Mouse (Mus musculus) ovary, postnatal 14 days (tissue): ENCODE measurements around the gene S100a3.

Experiments
- DNase-seq: peaks from one replicate; pipeline ENCODE4 v3.0.0; 2022; ENCODE audit warnings: low spot score

S100a3 gene

DNA sequence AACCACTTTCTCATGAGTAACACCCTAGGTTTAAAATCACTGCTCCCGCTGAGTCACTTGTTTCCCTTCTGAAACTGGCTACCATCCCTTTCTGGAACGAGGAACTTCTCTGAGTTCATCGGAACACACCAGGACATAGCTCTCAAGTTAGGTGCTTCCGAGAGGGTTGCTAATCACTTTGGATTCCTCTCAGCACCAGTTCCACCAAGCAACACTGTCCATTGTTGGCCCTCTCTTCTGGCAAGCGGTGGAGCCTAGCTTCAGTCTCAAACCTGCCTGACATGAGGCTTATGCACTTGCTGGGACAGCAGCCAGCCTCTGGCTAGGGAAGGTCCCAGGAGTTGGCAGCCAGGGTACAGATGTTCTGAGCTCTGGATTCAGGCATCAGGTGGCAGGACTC, 14.3 kb downstream of the S100a3 start:
- no peak for DNase-seq

DNA sequence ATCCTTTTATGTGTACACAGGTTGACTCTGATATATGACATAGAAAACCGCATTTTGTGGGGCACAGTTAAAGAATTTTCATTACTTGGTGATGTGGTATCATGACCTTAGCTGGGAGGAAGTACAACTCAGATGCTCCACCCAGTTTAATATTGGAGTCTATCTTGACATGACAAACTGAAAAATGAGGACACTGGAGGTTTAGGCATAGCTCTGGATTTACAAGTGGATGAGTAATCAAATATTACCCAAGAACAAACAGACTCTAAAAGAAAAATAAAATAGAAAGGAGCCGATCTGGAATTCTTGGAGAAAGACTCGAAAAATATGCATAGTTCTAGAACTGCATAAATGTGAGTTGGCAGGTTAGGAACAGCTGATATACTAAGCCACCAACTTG, 14.9 kb downstream of the S100a3 start:
- no peak for DNase-seq

DNA sequence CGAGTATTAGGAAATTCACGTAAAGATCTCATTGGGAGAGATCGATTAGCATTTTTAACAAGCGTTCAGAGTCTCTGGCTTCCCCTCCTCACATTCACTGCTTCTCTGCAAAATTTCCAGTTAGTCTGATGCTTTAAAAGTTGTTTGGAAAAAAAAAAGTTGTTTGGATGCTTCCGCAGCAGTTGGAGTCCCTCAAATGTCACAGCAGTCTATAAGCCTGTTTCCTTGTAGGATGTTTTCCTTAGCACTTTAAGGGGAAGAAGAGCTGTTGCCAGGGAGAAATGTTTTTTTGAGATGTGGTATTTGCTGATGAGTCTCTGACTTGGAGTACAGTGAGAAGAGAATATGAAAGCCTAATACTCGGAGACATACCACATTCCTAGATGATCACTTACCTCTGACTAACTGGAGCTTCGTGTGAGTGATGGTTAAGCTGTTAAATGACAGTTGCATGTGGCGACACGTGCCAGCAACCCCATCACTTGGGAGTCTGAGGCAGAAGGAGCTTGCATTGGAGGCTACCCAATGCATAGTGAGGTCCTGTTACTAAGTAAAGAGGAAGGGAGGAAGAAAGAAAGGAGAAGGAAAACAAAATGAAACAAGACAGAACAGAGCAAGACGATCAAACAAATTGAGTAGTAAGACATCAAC, 16.1 kb downstream of the S100a3 start:
- no peak for DNase-seq

DNA sequence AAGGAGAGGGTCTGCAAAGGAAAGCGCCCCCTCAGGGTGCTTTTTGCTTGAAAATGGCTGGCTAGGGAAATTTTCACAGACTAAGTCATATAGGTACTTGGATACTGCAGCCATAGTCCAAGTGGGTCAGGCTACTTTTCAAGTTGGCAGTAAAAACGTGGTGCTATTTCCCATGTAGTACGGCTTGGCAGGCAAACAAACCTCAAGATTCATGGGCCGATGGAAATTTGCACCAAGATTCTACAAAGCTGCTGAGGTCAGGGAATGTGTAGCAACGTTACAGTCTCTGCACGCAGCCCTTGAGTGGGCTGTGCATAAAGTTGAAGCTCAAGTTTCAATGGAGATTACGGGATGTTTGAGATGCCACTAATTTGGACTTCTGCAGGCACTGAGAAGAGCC, 19.1 kb downstream of the S100a3 start:
- DNase-seq, result no peak

DNA sequence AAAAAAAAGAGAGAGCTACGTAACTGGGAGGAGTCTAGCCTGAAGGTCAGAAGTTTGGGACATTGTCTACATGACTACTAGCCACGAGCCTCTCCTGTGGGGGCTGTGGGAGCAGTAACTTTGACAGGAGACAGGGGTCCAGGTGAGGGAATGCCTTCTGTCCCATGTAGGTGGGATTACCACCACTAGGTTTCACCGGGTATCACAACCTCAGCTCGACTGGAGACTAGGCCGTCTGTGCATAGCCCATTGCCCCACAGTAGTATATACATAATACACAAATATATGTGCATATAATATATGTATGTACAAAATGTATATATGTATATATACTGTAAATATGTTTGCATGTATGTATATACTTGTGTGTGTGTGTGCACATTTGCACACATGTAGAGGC, 20.8 kb downstream of the S100a3 start:
- no peak for DNase-seq

DNA sequence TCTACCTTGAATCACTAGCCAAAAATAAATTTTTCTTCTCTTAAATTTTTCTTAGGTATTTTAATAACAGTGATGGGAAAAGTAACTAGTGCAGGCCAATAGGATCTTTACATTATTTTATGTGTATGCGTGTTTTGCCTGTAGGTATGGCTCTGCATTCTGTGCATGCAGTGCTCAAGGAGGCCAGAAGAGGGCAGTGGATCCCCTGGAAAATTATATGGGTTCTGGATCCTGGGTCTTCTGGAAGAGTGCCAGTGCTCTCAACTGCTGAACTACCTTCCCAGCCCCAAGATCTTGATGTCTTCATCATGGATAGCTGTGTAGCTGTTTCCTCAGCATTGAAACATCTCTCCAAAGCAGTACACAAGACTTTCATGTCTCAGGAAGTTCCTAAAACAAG, 21.8 kb downstream of the S100a3 start:
- no peak for DNase-seq

DNA sequence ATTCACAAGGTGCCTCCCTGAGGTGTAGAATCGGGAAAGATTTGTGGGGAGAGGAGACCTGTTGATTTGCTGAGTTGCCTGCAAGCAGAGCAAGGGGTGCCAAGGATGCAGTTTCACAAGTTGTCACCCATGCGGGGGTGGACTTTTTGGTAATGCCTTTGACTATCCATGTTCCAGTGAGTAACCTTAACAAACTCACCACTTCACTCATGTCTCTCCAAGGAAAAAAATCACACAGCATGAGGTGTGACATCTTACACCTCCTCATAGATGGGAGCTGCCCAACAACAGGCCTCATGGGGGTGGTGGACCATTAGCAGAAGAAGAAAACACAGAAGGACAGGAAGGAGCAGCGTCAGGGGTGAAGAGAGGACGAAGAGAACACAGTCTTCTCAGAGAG, 22.2 kb downstream of the S100a3 start:
- no peak for DNase-seq

DNA sequence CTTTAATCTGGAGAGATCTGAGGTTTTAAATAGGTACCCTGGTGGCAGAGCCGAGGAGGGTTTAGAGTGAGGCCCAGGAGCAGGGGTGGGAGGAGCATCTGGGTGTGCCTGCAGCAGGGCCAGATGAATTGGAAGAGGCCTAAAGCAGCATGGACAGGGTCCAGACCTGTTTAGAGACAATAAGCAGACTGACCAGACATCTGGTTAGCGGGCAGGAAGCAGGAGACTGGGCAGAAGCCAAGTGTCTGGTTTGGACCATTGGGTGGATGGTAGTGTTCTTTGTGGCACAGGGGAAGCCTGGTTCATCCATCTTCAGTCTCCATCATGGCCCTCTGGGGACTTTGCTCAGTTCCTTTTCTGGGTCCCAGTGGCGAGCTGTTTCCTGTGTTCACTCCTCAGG, 23.5 kb downstream of the S100a3 start:
- DNase-seq, result no peak

DNA sequence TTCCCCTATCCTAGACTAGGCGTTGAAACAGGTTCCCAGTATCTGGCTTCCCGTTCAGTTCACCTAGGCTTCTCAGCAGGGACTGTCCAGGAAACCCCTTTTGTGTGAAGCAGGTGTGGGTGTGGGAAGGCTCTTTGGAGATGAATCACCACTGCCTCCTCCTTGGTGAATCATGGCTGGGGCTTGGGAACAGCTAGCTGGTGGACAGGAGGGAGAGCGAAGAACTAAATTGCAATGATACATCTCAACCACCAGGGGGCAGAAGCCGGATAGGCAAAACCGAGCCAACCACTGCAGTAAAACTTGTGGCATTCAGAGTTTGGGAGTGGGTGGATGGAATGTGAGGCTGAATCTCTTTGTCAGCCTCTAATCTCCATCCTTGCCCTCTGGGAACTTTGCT, 25.2 kb downstream of the S100a3 start:
- peak; percentile 61 for DNase-seq

DNA sequence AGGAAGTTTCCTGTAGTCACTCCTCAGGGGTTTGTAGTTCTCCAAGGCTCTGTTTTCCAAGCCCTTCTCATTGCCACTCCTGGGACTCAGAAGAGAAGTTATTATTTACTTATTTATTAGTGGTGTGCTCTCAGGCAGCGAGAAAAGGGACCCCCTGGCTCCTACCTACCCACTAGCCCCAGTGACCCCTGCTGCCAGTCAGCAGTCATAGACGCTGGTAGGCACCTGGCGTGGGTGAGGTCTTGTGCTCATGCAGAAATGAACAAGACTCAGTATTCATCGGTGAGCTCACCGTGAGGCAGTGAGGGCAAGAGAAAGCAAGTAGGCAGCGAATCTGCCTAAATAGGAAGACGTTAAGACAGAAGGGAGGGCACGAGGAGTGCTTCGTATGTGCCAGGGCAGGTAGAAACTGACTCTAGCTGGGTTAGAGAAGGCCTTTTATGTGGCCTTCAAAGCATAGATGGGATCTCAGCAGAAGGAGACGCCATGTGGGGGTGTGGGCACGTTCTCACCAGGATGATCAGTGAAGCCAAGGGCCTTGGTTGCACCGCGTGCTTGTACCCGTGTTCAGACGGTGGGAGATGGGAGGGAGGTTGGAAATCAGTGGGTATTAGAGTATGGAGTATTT, 25.8 kb downstream of the S100a3 start:
- DNase-seq, result no peak

DNA sequence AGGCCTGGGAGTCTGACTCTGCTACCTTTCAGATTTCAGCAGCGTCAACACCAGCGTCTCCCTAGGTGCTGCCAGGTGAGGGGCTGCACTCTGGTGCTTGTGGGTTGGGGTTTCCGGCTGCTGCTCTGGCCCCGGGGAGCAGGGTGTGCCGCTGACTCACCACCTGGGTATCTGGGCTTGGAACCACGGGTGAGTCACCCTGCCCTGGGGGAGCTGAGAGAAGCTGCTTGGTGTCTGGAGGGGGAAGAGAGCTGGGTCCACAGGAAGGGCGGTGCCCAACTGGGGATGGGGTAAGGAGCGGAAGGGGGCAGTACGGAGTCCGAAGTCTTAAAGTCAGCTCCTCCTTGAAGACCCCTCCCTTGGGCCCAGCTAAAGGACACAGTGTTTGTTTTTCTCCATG, 26.5 kb downstream of the S100a3 start:
- DNase-seq, result no peak

DNA sequence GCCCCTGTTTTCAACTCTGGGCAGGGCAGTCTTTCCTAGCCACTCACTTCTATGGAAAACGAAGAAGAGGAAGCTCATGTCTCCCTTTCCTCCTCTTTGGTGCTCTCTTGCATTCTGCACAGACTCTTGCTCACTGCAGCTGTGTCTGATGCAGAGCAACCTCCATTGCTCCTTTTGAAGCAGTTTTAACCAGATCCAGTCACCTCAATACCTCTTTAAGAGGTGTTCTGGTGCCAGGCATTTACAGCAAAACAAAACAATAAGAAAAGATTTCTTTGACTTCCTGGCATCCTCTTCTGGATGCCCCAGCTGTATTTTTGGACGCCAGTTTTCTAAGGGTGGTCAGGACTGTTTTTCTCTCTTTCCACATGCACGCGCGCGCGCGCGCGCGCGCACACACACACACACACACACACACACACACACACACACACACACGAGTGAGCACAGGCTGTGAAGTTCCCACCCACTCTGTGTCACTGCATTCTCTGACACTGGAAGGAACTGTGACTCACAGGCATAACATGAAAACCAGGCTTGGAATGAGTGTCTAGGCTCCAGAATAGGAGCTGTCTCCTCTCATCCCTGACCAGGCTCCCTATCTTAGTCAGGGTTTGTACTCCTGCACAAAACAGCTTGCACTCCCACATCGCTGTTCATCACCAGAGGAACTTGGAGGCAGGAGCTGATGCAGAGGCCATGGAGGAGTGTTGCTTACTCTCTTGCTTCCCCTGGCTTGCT, 27.2 kb downstream of the S100a3 start:
- DNase-seq, result no peak

DNA sequence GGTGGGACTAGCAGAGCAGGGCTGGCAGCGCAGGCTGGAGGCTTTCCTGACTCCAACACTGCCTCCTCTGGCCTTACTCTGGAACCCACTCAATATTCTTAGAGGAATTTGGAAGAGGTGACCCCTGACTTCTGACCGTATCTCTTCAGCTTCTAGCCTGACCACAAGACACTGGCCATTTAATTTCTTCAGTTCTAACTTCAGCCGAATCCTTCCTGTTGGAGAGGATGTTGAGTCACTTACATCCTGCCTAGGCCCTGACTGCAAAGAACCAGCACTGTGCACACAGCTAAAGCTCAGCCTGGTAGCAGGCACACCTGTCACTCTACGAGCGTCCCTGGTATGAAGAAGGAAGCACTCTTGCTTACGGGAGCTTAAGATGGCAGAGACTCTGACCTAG, 29.0 kb downstream of the S100a3 start:
- DNase-seq, result no peak

DNA sequence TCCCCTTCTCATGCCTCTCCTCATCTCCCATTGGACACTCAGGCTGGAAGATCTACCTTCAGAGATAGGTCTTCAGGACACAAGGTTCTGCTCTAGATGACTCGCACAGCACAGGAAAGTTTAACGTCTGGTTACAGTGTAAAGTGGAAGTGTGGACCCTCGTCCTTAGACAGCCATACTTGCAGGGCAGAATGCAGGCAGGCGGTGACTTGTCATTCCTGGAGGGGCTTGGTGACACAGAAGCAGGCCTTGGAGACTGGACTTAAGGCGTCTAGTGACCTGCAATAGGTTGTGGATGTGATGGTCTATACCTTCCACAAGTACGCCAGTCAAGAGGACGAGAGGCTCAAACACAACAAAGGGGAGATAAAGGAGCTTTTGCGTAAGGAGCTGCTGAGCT, 29.6 kb downstream of the S100a3 start, which contains the start of gene S100a2:
TSS of gene S100a2 (plus strand) at position 301 of the 400 bp plus-strand sequence.
- DNase-seq, result no peak

DNA sequence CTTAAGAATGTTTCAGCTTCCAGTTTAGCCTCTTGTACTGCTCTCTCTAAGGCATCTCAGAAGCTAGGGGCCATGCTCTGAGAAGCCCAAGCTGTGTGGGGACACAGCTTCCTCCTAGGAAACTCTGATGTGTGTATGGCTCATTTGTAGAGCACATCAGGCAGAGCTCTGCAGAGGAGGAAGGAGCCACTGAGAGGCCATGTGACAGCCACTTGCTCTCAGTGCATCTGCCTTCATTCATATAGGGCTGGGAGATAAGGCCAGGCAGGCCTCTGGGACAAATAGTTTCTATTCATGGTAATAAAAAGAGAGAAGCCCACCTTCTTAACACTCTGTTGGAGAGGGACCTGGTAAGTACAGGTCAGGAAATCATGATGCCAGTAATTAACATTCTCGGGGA, 34.1 kb downstream of the S100a3 start:
- no peak for DNase-seq

DNA sequence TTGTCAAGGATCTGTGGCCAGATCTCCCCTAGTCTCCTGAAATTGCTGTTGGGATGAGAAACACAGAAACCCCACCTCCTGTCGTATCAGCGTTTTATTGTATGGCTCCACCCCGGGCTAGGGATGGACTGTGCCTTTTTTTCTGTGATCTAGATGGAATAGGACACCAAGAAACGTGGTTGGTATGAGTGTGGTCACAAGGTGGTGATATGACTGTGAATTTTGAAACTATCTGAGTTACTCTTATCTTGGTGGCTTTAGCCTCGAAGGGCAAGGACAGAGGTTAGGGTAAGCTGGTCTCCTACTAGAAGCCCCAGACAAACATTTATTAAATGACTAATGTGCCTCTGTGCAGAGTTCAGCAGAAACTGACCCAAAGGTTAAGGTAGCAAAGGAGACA, 35.2 kb downstream of the S100a3 start:
- no peak for DNase-seq

DNA sequence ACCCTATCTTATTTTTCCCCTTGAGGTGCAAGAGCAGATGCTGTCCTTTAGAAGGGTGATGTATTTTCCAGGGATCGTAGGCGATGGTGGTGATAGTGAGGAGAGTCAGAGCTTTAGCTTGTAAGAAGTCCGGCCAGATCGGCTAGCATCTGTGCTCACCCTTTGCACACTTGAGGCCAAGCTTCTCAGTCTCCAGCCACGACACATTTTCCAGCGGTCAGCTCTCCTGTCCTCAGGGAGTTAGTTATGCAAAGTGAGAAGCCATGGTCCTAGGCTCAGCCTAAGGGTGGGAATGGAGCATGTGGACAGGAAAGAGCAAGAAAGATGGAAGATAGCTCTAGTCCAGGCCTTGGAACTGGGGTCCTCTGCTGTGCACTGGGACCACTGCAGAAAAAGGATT, 36.4 kb downstream of the S100a3 start:
- DNase-seq, result no peak

DNA sequence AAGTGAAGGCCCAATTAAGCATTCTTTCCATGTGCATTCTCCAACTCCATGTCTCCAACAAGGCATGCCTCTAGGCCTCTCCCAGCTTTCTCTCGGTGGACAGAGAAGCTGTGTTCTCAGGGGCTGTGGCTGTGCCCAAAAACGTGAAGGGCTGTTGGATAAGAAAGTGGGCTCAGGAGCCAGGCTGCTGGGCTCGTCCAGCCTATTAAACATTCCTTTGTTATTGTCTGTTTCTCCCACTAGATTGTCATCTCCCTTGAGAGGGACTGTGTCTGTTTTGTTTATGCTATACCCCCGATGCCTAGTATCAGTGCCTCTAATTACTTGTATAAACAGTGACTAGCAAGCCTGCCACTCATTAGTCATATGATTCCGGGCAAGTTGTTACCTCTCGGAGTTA, 37.4 kb downstream of the S100a3 start:
- DNase-seq, result no peak

DNA sequence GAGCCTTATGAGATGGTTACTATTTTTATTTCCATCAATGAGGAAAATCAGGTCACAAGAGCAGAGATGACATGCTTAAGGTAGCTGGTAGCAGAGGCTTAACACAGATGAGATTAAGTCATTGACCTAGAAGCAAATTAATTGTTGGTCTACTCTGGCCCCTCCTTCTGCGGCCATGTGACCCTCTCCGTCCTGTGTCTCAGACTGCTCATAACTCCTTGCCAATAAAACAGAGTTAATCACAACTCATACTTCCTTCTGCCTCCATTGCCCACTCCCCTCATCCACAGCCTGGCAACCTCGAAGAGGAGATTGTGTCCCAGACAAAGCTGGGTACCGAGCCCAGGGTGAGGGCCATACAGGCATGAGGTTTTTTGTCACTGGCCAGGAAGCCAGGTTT, 37.8 kb downstream of the S100a3 start:
- DNase-seq, result no peak

DNA sequence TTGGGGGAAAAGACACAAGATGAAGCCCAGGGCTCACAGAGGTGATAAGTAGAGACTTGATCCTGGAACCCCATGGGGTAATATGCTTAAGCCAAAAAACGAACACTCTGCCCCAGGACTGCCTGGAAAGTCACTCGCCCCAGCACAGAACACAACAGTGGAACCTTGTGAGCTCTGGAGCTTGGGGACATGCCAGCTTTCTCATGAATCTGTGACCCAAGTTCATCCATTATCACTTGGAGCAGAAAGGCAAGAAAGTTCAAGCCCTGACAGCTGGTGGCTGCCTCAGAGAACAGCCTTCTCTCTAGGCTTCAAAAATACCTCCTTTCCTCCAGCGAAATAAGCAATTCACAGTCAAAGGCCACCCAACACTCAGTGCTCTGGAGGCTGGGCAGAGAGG, 39.0 kb downstream of the S100a3 start:
- no peak for DNase-seq

DNA sequence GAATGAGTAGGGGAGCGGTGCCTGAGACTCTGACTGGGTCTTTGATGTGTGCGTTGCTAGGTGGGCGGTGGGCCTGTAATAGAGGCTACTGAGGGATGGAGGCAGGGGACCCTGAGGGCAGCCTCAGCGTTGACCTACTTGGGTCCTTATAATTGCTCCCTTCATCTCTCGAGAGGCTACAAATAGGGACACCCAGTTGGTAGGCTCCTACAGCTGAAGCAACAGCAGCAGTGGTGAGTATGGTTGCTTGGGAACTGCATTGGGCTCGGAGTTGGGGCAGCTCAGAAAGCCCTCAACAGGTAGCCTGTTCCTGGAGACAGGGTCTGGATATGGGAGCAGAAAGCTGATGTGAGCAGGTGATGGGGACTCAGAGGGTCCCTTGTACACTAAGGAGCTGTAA, 39.7 kb downstream of the S100a3 start:
- DNase-seq, result no peak

DNA sequence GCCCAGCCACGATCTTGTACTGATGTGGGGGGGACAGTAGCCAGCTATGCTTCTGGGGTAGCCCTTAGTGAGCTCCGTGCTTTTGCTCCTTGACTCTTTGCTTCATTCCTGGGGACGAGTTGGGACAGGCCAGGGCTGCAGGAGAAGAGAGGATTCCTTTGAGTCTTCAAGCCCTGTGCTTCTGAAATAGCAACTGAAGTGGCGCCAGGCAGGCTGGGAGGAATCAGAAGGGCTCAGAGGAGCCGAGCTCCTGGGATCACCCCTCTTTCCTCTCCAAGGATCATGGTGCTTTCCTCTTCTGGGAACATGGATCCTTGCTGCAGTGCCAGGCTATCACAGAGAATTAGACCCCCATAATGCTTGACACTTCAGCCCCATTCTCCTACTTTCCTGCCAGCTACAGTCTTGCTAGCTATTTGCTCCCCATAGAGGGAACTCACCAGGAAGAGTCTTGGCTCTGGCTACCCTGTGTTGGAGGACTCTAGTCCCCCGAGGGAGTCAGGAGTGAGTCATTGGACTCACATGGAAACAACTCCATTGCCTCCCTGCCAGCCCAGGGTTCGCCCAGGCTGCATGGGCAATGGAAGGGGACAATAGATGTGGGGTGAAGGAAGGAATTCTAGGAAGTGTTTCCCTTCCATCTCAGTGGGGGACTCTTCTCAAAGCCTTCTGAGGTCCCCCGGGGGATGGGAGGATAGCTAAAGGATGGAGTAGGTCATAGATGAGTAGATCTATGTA, 40.2 kb downstream of the S100a3 start:
- DNase-seq, result no peak
